Mouse (Mus musculus): Measurements from ENCODE around the gene Sh2d6. TPM values are rescaled to one million over a fixed set of nuclear protein-coding genes. Genes with fewer than 3 reads are reported as not detected.

Sh2d6 gene
- polyA plus RNA-seq, 1 experiment from 2014 or later, result 0.66 TPM

DNA sequence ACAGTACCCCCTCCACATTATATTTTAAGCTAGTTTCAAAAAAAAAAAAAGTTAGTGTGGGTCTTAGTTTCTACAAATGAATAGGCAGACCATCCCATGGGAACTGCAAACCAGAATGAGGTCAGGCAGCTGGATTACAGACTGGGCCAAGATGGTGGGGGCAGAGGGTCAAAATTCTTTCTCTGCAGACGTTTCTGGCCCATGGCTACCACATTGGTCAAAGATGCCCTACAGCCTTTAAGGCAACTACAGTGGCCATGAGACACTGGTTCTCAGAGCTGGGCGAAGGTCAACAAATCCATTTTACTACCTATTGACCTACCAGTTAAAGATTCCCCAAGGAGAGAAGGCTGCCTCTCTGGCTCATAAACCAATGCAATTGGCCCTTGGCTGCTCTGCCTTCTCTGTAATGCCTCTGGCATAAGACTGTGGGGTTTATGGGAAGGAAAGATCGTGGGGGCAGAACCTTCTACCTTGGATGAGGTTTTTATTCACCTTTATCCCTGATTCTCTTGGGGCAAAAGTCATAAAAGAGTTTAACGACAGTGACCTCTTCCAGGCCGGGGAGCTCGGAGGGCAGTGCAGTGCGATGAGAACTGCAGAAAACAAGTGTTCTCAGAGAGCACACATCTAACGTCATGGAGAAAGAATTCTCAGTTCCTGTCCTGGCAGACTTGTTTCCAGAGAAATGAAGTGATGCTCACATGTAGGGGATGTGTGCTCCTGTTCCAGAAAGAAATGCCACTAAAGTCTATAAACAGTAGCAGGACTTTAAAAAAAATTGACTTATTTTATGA is 55.9 kb downstream of the Sh2d6 start:
- Histone ChIP-seq H3K9me3 (ENCODE audit: control insufficient read depth, low read length) (no peaks in the 10 kb centered on the region), H3K27ac (ENCODE audit: low read depth, low read length) (no peak overlapping the region), H3K27me3 (ENCODE audit: control insufficient read depth, insufficient read depth, low read length) (no peaks in the 10 kb centered on the region), H3K9ac (ENCODE audit: low read depth, low read length) (no peak overlapping the region), H3K4me2 (replicated peaks; ENCODE audit: low read depth, low read length) (no peak overlapping the region), H3K4me1 (replicated peaks; ENCODE audit: control insufficient read depth, insufficient read depth, low read length) (no peaks in the 10 kb centered on the region), H3K36me3 (ENCODE audit: control insufficient read depth, insufficient read depth, low read length) (no peaks in the 10 kb centered on the region), H3K4me3 (ENCODE audit: low read depth, low read length) (no peak overlapping the region)
- WGBS, result 79% methylated on average over 8 of the region's 8 CpGs
- no peak for DNase-seq (ENCODE audit: low spot score)
- no peak for ATAC-seq (ENCODE audit: low FRiP score)

Other genes with a start within 250 kb of the Sh2d6 start
- gene Sftpb, start 217.1 kb downstream of the Sh2d6 start, polyA plus RNA-seq (2014; fragmentation: Nextera tagmentation; extraction: Ambion mirVana), result not detected in 2 replicates
- gene Usp39, start 176.5 kb downstream of the Sh2d6 start, polyA plus RNA-seq (2014; fragmentation: Nextera tagmentation; extraction: Ambion mirVana), result 102 and 113 TPM in 2 replicates
- 17.6 and 28.4 TPM in 2 replicates for gene 0610030E20Rik, start 174.4 kb downstream of the Sh2d6 start, polyA plus RNA-seq (2014; fragmentation: Nextera tagmentation; extraction: Ambion mirVana)
- gene Tmem150a, start 166.3 kb downstream of the Sh2d6 start, polyA plus RNA-seq (2014; fragmentation: Nextera tagmentation; extraction: Ambion mirVana), result 7.0 and 9.2 TPM in 2 replicates
- gene Rnf181, start 154.8 kb downstream of the Sh2d6 start, polyA plus RNA-seq (2014; fragmentation: Nextera tagmentation; extraction: Ambion mirVana), result 106 and 111 TPM in 2 replicates
- gene Vamp5, start 141.2 kb downstream of the Sh2d6 start, polyA plus RNA-seq (2014; fragmentation: Nextera tagmentation; extraction: Ambion mirVana), result 13.4 and 13.7 TPM in 2 replicates
- gene Vamp8, start 131.0 kb downstream of the Sh2d6 start, polyA plus RNA-seq (2014; fragmentation: Nextera tagmentation; extraction: Ambion mirVana), result 35.2 and 37.9 TPM in 2 replicates
- 12.9 and 13.1 TPM in 2 replicates for gene Ggcx, start 107.4 kb downstream of the Sh2d6 start, polyA plus RNA-seq (2014; fragmentation: Nextera tagmentation; extraction: Ambion mirVana)
- 409 and 478 TPM in 2 replicates for gene Mat2a, start 82.1 kb downstream of the Sh2d6 start, polyA plus RNA-seq (2014; fragmentation: Nextera tagmentation; extraction: Ambion mirVana)
- 10.4 TPM in 2 replicates for gene Capg, start 22.7 kb upstream of the Sh2d6 start, polyA plus RNA-seq (2014; fragmentation: Nextera tagmentation; extraction: Ambion mirVana)
- gene Elmod3, start 76.7 kb upstream of the Sh2d6 start, polyA plus RNA-seq (2014; fragmentation: Nextera tagmentation; extraction: Ambion mirVana), result 17.7 and 18.5 TPM in 2 replicates
- gene Retsat, start 76.8 kb upstream of the Sh2d6 start, polyA plus RNA-seq (2014; fragmentation: Nextera tagmentation; extraction: Ambion mirVana), result 6.0 and 7.4 TPM in 2 replicates
- gene Tgoln1, start 95.3 kb upstream of the Sh2d6 start, polyA plus RNA-seq (2014; fragmentation: Nextera tagmentation; extraction: Ambion mirVana), result 41.5 and 42.3 TPM in 2 replicates

All from hindbrain, embryonic 11.5 days (tissue).